Mouse (Mus musculus) heart, embryonic 14.5 days (tissue): ENCODE results near the gene Ermap. TPM values are rescaled to one million over a fixed set of nuclear protein-coding genes. Genes with fewer than 3 reads are reported as not detected.

Experiments
- ATAC-seq: fragments of 200-750 bp; cut with Nextera tagmentation; 2 replicates; pipeline ENCODE4 v1.8.0; 2017; ENCODE audit warnings: low read depth, moderate TSS enrichment; ENCODE audit not compliant: insufficient number of reproducible peaks, insufficient read depth, low FRiP score
- H3K27ac ChIP-seq, 2 experiments: fragments of 200-500 bp in 1 of 2; fragments of 300-500 bp in 1 of 2; sonication (generic) in 1 of 2; replicated peaks in 1 of 2; 2 replicates each; pipeline ENCODE4 v1.5.1; 2012 to 2014; ENCODE audit warnings: low read depth in 2 of 2, low read length in 2 of 2, control low read depth in 1 of 2, mild to moderate bottlenecking in 1 of 2, mixed read lengths in 1 of 2; ENCODE audit not compliant: control insufficient read depth in 1 of 2, insufficient read depth in 1 of 2
- H3K27me3 ChIP-seq: fragments of 300-500 bp; sonication (generic); 2 replicates; pipeline ENCODE4 v1.6.1; 2014; ENCODE audit warnings: mild to moderate bottlenecking, low read length, control low read depth; ENCODE audit not compliant: control insufficient read depth, insufficient read depth
- H3K36me3 ChIP-seq: fragments of 300-500 bp; sonication (generic); 2 replicates; pipeline ENCODE4 v1.6.1; 2014; ENCODE audit warnings: mild to moderate bottlenecking, control low read depth, low read length, mixed read lengths; ENCODE audit not compliant: control insufficient read depth, insufficient read depth
- H3K4me1 ChIP-seq, 2 experiments: fragments of 200-500 bp in 1 of 2; fragments of 300-500 bp in 1 of 2; sonication (generic) in 1 of 2; 2 replicates each; pipeline ENCODE4 v1.6.1; 2012 to 2014; ENCODE audit warnings: low read length in 2 of 2, control low read depth in 1 of 2, mixed read lengths in 1 of 2; ENCODE audit not compliant: control insufficient read depth in 2 of 2, insufficient read depth in 2 of 2
- H3K4me2 ChIP-seq: fragments of 300-500 bp; sonication (generic); 2 replicates; pipeline ENCODE4 v1.6.1; 2014; ENCODE audit warnings: mild to moderate bottlenecking, low read length
- H3K4me3 ChIP-seq, 2 experiments: fragments of 200-500 bp in 1 of 2; fragments of 300-500 bp in 1 of 2; sonication (generic) in 1 of 2; 2 replicates each; pipeline ENCODE4 v1.5.1; 2012 to 2014; ENCODE audit warnings: low read length in 2 of 2, mild to moderate bottlenecking in 2 of 2, control low read depth in 1 of 2, low read depth in 1 of 2, moderate library complexity in 1 of 2; ENCODE audit not compliant: control insufficient read depth in 1 of 2, insufficient read depth in 1 of 2
- H3K9ac ChIP-seq: fragments of 300-500 bp; sonication (generic); 2 replicates; pipeline ENCODE4 v1.6.1; 2014; ENCODE audit warnings: mild to moderate bottlenecking, low read length
- H3K9me3 ChIP-seq: fragments of 300-500 bp; sonication (generic); 2 replicates; pipeline ENCODE4 v1.6.1; 2016; ENCODE audit warnings: low read length, control low read depth; ENCODE audit not compliant: control insufficient read depth
- WGBS: fragments of 180-500 bp; shearing (Covaris S2); extraction: QIAGEN DNeasy Blood & Tissue Kit; methylation state at CpG from one replicate; pipeline ENCODE4 v1.1.7; 2014; 5-methylcytosine and 5-hydroxymethylcytosine counted together
- polyA plus RNA-seq: library from polyadenylated mRNA; unstranded; fragments of >200 nt; fragmentation: Nextera tagmentation; extraction: Ambion mirVana; gene quantifications from 2 replicates; pipeline ENCODE4 v1.2.1, GENCODE M21; 2014

The Ermap gene
- polyA plus RNA-seq, 1 experiment from 2014 or later: 0.88 TPM

- Histone ChIP-seq H3K9me3 (no peaks in the 10 kb centered on the region), H3K27ac (peak overlapping the region; percentile 7 to 69; a peak in 2 of 4 replicates), H3K4me3 (peak overlapping the region; percentile 68 to 91), H3K4me1 (peaks cover 9 to 22% of the 10 kb centered on the region in 2 experiments), H3K36me3 (peaks cover 19% of the 10 kb centered on the region), H3K4me2 (peak overlapping the region; percentile 81), H3K27me3 (no peaks in the 10 kb centered on the region), H3K9ac (peak overlapping the region; percentile 90)
- 0 out of 2 replicates have a peak, but pooled peaks have one; percentile 7 for ATAC-seq
- 12% methylated on average over 18 of the region's 18 CpGs for WGBS
These were observed 5.9 kb upstream of the Ermap start for GRCm38 (mm10) chr4:119195582-119196320.

GRCm38 (mm10) chr4:119194909-119195581 lies 5.2 kb upstream of the Ermap start, which contains the start of gene Svbp:
Gene Svbp (plus strand): TSS chr4:119195306.
- H3K27me3 ChIP-seq: no peaks in the 10 kb centered on the region
- WGBS: under 1% methylated on average over 29 of the region's 47 CpGs
- ATAC-seq: peak; percentile 94
- peak within 1 kb of the TSS; percentile 68 to 91 for H3K4me3 ChIP-seq
- H3K36me3 ChIP-seq: peaks cover 17% of the 10 kb centered on the region
- H3K4me1 ChIP-seq: peaks cover 9 to 22% of the 10 kb centered on the region in 2 experiments
- H3K27ac ChIP-seq: peak within 1 kb of the TSS; percentile 7 to 69; a peak in 2 of 4 replicates
- H3K9me3 ChIP-seq: no peaks in the 10 kb centered on the region
- peak within 1 kb of the TSS; percentile 90 for H3K9ac ChIP-seq
- peak within 1 kb of the TSS; percentile 81 for H3K4me2 ChIP-seq

GRCm38 (mm10) chr4:119192757-119193156 lies 2.9 kb upstream of the Ermap start:
- no peak overlapping the region for H3K27ac ChIP-seq
- ATAC-seq: no peak
- H3K4me3 ChIP-seq: no peak overlapping the region
- H3K4me1 ChIP-seq: peaks cover 9 to 20% of the 10 kb centered on the region in 2 experiments
- no peaks in the 10 kb centered on the region for H3K9me3 ChIP-seq
- WGBS: 80% methylated on average over 4 of the region's 4 CpGs
- H3K27me3 ChIP-seq: no peaks in the 10 kb centered on the region; the same call in 1 of the 2 replicates
- H3K36me3 ChIP-seq: peaks cover 7% of the 10 kb centered on the region
- no peak overlapping the region for H3K4me2 ChIP-seq
- no peak overlapping the region for H3K9ac ChIP-seq

GRCm38 (mm10) chr4:119191273-119191672 lies 1.5 kb upstream of the Ermap start:
- Histone ChIP-seq H3K27ac (no peak overlapping the region), H3K4me3 (no peak overlapping the region), H3K4me2 (no peak overlapping the region), H3K9me3 (no peaks in the 10 kb centered on the region), H3K9ac (no peak overlapping the region), H3K4me1 (peaks cover 7 to 14% of the 10 kb centered on the region in 2 experiments), H3K27me3 (no peaks in the 10 kb centered on the region; the same call in 1 of the 2 replicates), H3K36me3 (no peaks in the 10 kb centered on the region)
- 74% methylated on average over 3 of the region's 3 CpGs for WGBS
- no peak for ATAC-seq

- Histone ChIP-seq H3K36me3 (no peaks in the 10 kb centered on the region), H3K4me3 (no peak overlapping the region), H3K4me1 (peaks cover under 1 to 8% of the 10 kb centered on the region in 2 experiments; a peak in 3 of 4 replicates), H3K27ac (no peak overlapping the region), H3K4me2 (no peak overlapping the region), H3K27me3 (no peaks in the 10 kb centered on the region; the same call in 1 of the 2 replicates), H3K9me3 (no peaks in the 10 kb centered on the region), H3K9ac (no peak overlapping the region)
- 61% methylated on average over 8 of the region's 8 CpGs for WGBS
- no peak for ATAC-seq
These were observed 807 bp upstream of the Ermap start for GRCm38 (mm10) chr4:119190618-119191017.

GRCm38 (mm10) chr4:119189392-119189791 lies 419 bp downstream of the Ermap start:
- 81% methylated on average over 6 of the region's 6 CpGs for WGBS
- H3K4me1 ChIP-seq: peaks cover 0 to 7% of the 10 kb centered on the region in 2 experiments; a peak in 2 of 4 replicates
- no peak overlapping the region for H3K4me3 ChIP-seq
- no peaks in the 10 kb centered on the region; the same call in 1 of the 2 replicates for H3K27me3 ChIP-seq
- ATAC-seq: no peak
- no peak overlapping the region for H3K4me2 ChIP-seq
- H3K9me3 ChIP-seq: no peaks in the 10 kb centered on the region
- H3K9ac ChIP-seq: no peak overlapping the region
- no peaks in the 10 kb centered on the region for H3K36me3 ChIP-seq
- no peak overlapping the region for H3K27ac ChIP-seq

GRCm38 (mm10) chr4:119188060-119188785 lies 1.6 kb downstream of the Ermap start:
- no peak for ATAC-seq
- WGBS: 34% methylated on average over 11 of the region's 11 CpGs
- Histone ChIP-seq H3K9ac (no peak overlapping the region; the same call in 1 of the 2 replicates), H3K27me3 (no peaks in the 10 kb centered on the region; the same call in 1 of the 2 replicates), H3K36me3 (no peaks in the 10 kb centered on the region), H3K4me3 (no peak overlapping the region; a peak in 1 of 4 replicates), H3K4me2 (peak overlapping the region; percentile 21), H3K27ac (no peak overlapping the region), H3K9me3 (no peaks in the 10 kb centered on the region), H3K4me1 (peaks cover 0 to 7% of the 10 kb centered on the region in 2 experiments; a peak in 2 of 4 replicates)
